Mouse (Mus musculus) heart, postnatal 0 days (tissue): ENCODE results near the gene Dnm3.

Source experiments
- CTCF ChIP-seq: IDR thresholded peaks from 2 replicates; pipeline ENCODE4 v1.5.1; 2016; ENCODE audit warnings: antibody characterized with exemption, control low read depth, low read depth
- EP300 ChIP-seq: IDR thresholded peaks from 2 replicates; pipeline ENCODE4 v1.6.1; 2016; ENCODE audit warnings: antibody characterized with exemption, low read depth

DNA sequence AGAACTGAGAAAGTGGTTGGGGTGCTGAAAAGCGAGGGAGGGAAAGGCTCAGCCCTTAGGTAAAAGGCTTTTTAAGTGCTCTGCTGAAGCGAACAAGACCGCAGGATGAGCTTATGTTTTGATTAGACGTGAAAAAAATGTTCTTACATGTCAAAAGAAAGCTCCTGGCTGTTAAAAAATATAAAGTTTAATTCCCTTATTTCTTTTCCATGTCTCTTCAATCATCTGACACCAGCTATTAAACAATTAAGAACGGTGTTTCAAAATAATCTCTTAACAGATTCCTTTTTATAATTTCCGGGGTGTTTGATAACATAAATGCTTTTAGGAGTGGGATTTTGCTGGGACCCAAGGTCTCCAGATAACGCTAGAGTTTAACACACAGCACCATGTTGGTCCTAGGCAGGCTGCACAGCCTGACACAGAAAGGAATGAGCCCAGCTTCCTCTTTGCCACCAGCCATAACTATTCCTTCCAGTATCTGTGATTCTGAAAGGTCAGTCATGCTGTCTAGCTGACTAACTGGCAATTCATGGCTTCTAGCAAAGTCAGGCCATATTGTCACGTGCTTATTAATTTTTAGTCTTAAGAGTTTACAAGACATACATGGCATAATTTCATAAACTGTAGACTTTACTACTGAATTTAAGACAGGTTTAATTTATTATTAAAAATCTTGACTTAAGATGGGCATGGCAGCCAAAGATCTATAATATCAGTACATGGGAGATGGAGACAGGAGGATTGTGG lies 383.1 kb downstream of the Dnm3 start:
- TF ChIP-seq CTCF (no peak), EP300 (no peak)
